Mouse (Mus musculus) thymus, adult 2 months (tissue): ENCODE results near the gene Slc38a2. TPM values are rescaled to one million over a fixed set of nuclear protein-coding genes. Genes with fewer than 3 reads are reported as not detected.

Source experiments
- DNase-seq: peaks from one replicate; pipeline ENCODE4 v3.0.0; 2021
- H3K27ac ChIP-seq: fragments of 200-500 bp; 2 replicates; pipeline ENCODE4 v1.5.1; 2012; ENCODE audit warnings: low read length, control low read depth; ENCODE audit not compliant: control insufficient read depth, insufficient read depth
- H3K27me3 ChIP-seq: fragments of 200-500 bp; 2 replicates; pipeline ENCODE4 v1.6.1; 2012; ENCODE audit warnings: mild to moderate bottlenecking, low read length, moderate library complexity, mixed read lengths; ENCODE audit not compliant: control insufficient read depth, insufficient read depth
- H3K36me3 ChIP-seq: fragments of 200-500 bp; 2 replicates; pipeline ENCODE4 v1.6.1; 2012; ENCODE audit warnings: mild to moderate bottlenecking, low read length, moderate library complexity; ENCODE audit not compliant: control insufficient read depth, insufficient read depth
- H3K4me1 ChIP-seq: fragments of 200-500 bp; replicated peaks from 2 replicates; pipeline ENCODE4 v1.6.1; 2012; ENCODE audit warnings: low read length; ENCODE audit not compliant: control insufficient read depth, insufficient read depth
- H3K4me3 ChIP-seq: fragments of 200-500 bp; 2 replicates; pipeline ENCODE4 v1.5.1; 2012; ENCODE audit warnings: mild to moderate bottlenecking, low read length, control low read depth, moderate library complexity; ENCODE audit not compliant: control insufficient read depth, insufficient read depth
- CTCF ChIP-seq: fragments of 200-500 bp; IDR thresholded peaks from 2 replicates; pipeline ENCODE4 v1.5.1; 2012; ENCODE audit warnings: mild to moderate bottlenecking, control low read depth, low read length, moderate library complexity, borderline replicate concordance; ENCODE audit not compliant: control insufficient read depth, poor library complexity, insufficient read depth; ENCODE audit errors: extremely low read depth
- POLR2A ChIP-seq: fragments of 200-500 bp; IDR thresholded peaks from 2 replicates; pipeline ENCODE4 v1.6.1; 2012; ENCODE audit warnings: mild to moderate bottlenecking, low read length, control low read depth, moderate library complexity; ENCODE audit not compliant: control insufficient read depth, poor library complexity, insufficient read depth; ENCODE audit errors: extremely low read depth
- WGBS: fragments of 180-500 bp; shearing (Covaris S2); methylation state at CpG from one replicate; pipeline ENCODE4 v1.1.7; 2018; 5-methylcytosine and 5-hydroxymethylcytosine counted together
- polyA plus RNA-seq: library from polyadenylated mRNA; depleted of rRNA; stranded (reverse); fragments of >200 nt; gene quantifications from 2 replicates; pipeline ENCODE4 v1.2.3, GENCODE M21; 2012

Slc38a2 gene
- polyA plus RNA-seq, 1 experiment = 105 TPM

- 95% methylated on average over 15 of the region's 15 CpGs for WGBS
- no peak for DNase-seq
- H3K36me3 ChIP-seq = no peaks in the 10 kb centered on the region
- no peaks in the 10 kb centered on the region for H3K4me1 ChIP-seq
- no peak overlapping the region for H3K27ac ChIP-seq
- no peak for TF ChIP-seq CTCF
- no peak for TF ChIP-seq POLR2A
- H3K4me3 ChIP-seq = no peak overlapping the region
- H3K27me3 ChIP-seq = no peaks in the 10 kb centered on the region
These were observed 23.8 kb downstream of the Slc38a2 start for GRCm38 (mm10) chr15:96675744-96676143.

- WGBS = 92% methylated on average over 11 of the region's 11 CpGs
- TF ChIP-seq POLR2A (no peak), CTCF (no peak)
- H3K27ac ChIP-seq = no peak overlapping the region
- no peaks in the 10 kb centered on the region for H3K27me3 ChIP-seq
- H3K4me1 ChIP-seq = no peaks in the 10 kb centered on the region
- no peak overlapping the region for H3K4me3 ChIP-seq
- no peaks in the 10 kb centered on the region for H3K36me3 ChIP-seq
- no peak for DNase-seq
These were observed 24.5 kb downstream of the Slc38a2 start for GRCm38 (mm10) chr15:96675055-96675454.

GRCm38 (mm10) chr15:96674089-96674488 lies 25.4 kb downstream of the Slc38a2 start:
- H3K4me3 ChIP-seq = no peak overlapping the region
- no peak for DNase-seq
- no peaks in the 10 kb centered on the region for H3K36me3 ChIP-seq
- no peaks in the 10 kb centered on the region for H3K27me3 ChIP-seq
- no peak overlapping the region for H3K27ac ChIP-seq
- H3K4me1 ChIP-seq = no peaks in the 10 kb centered on the region
- no peak for TF ChIP-seq CTCF
- 94% methylated on average over 1 of the region's 1 CpGs for WGBS

GRCm38 (mm10) chr15:96669721-96670120 lies 29.8 kb downstream of the Slc38a2 start:
- H3K4me1 ChIP-seq = no peaks in the 10 kb centered on the region
- H3K4me3 ChIP-seq = no peak overlapping the region
- TF ChIP-seq POLR2A = no peak
- TF ChIP-seq CTCF = no peak
- no peaks in the 10 kb centered on the region for H3K36me3 ChIP-seq
- no peaks in the 10 kb centered on the region for H3K27me3 ChIP-seq
- DNase-seq = no peak
- H3K27ac ChIP-seq = no peak overlapping the region
- 81% methylated on average over 6 of the region's 6 CpGs for WGBS

GRCm38 (mm10) chr15:96666663-96667062 lies 32.9 kb downstream of the Slc38a2 start:
- no peaks in the 10 kb centered on the region for H3K36me3 ChIP-seq
- no peak for TF ChIP-seq CTCF
- no peak for TF ChIP-seq POLR2A
- no peaks in the 10 kb centered on the region for H3K27me3 ChIP-seq
- H3K27ac ChIP-seq = no peak overlapping the region
- H3K4me3 ChIP-seq = no peak overlapping the region
- DNase-seq = peak; percentile 73
- H3K4me1 ChIP-seq = no peaks in the 10 kb centered on the region
- 3% methylated on average over 7 of the region's 7 CpGs for WGBS

GRCm38 (mm10) chr15:96665889-96666288 lies 33.6 kb downstream of the Slc38a2 start:
- Histone ChIP-seq H3K4me1 (peaks cover 4% of the 10 kb centered on the region; the same call in 1 of the 2 replicates), H3K36me3 (no peaks in the 10 kb centered on the region), H3K27ac (no peak overlapping the region), H3K4me3 (no peak overlapping the region), H3K27me3 (no peaks in the 10 kb centered on the region)
- peak; percentile 84 for DNase-seq
- TF ChIP-seq CTCF = no peak
- TF ChIP-seq POLR2A = no peak
- WGBS = 3% methylated on average over 3 of the region's 3 CpGs

GRCm38 (mm10) chr15:96660590-96661141 lies 38.9 kb downstream of the Slc38a2 start:
- peaks cover 26% of the 10 kb centered on the region for H3K4me1 ChIP-seq
- no peak for DNase-seq
- no peak for TF ChIP-seq POLR2A
- WGBS = 89% methylated on average over 13 of the region's 13 CpGs
- no peak overlapping the region for H3K27ac ChIP-seq
- H3K36me3 ChIP-seq = no peaks in the 10 kb centered on the region
- H3K4me3 ChIP-seq = no peak overlapping the region
- H3K27me3 ChIP-seq = no peaks in the 10 kb centered on the region
